Mouse (Mus musculus) hindbrain, embryonic 11.5 days (tissue): ENCODE results near the gene Olfr45. TPM values are rescaled to one million over a fixed set of nuclear protein-coding genes. Genes with fewer than 3 reads are reported as not detected.

Experiments
- ATAC-seq: fragments of 200-750 bp; cut with Nextera tagmentation; 2 replicates; pipeline ENCODE4 v1.8.0; 2017; ENCODE audit warnings: mild to moderate bottlenecking, moderate TSS enrichment, moderate library complexity; ENCODE audit not compliant: low FRiP score
- DNase-seq: peaks from one replicate; pipeline ENCODE4 v3.0.0-alpha.2; 2015; ENCODE audit warnings: low spot score
- H3K27ac ChIP-seq: fragments of 300-500 bp; sonication (generic); 2 replicates; pipeline ENCODE4 v1.5.1; 2014; ENCODE audit warnings: mild to moderate bottlenecking, low read depth, low read length
- H3K27me3 ChIP-seq: fragments of 300-500 bp; sonication (generic); 2 replicates; pipeline ENCODE4 v1.6.1; 2014; ENCODE audit warnings: mild to moderate bottlenecking, low read length, moderate library complexity, mixed read lengths; ENCODE audit not compliant: control insufficient read depth, insufficient read depth
- H3K36me3 ChIP-seq: fragments of 300-500 bp; sonication (generic); 2 replicates; pipeline ENCODE4 v1.6.1; 2014; ENCODE audit warnings: mild to moderate bottlenecking, low read length, moderate library complexity, mixed read lengths; ENCODE audit not compliant: control insufficient read depth, insufficient read depth
- H3K4me1 ChIP-seq: fragments of 300-500 bp; sonication (generic); replicated peaks from 2 replicates; pipeline ENCODE4 v1.6.1; 2014; ENCODE audit warnings: low read length, mixed read lengths; ENCODE audit not compliant: control insufficient read depth, insufficient read depth
- H3K4me2 ChIP-seq: fragments of 300-500 bp; sonication (generic); replicated peaks from 2 replicates; pipeline ENCODE4 v1.6.1; 2014; ENCODE audit warnings: mild to moderate bottlenecking, low read depth, low read length
- H3K4me3 ChIP-seq: fragments of 300-500 bp; sonication (generic); 2 replicates; pipeline ENCODE4 v1.5.1; 2014; ENCODE audit warnings: low read depth, low read length
- H3K9ac ChIP-seq: fragments of 300-500 bp; sonication (generic); 2 replicates; pipeline ENCODE4 v1.6.1; 2014; ENCODE audit warnings: low read depth, low read length
- H3K9me3 ChIP-seq: fragments of 300-500 bp; sonication (generic); 2 replicates; pipeline ENCODE4 v1.6.1; 2016; ENCODE audit warnings: low read length; ENCODE audit not compliant: control insufficient read depth
- WGBS: fragments of 180-500 bp; shearing (Covaris S2); extraction: QIAGEN DNeasy Blood & Tissue Kit; methylation state at CpG from one replicate; pipeline ENCODE4 v1.1.7; 2014; 5-methylcytosine and 5-hydroxymethylcytosine counted together
- polyA plus RNA-seq: library from polyadenylated mRNA; unstranded; fragments of >200 nt; fragmentation: Nextera tagmentation; extraction: Ambion mirVana; gene quantifications from 2 replicates; pipeline ENCODE4 v1.2.1, GENCODE M21; 2014

Gene Olfr45
- polyA plus RNA-seq, 1 experiment from 2014 or later = not detected

DNA sequence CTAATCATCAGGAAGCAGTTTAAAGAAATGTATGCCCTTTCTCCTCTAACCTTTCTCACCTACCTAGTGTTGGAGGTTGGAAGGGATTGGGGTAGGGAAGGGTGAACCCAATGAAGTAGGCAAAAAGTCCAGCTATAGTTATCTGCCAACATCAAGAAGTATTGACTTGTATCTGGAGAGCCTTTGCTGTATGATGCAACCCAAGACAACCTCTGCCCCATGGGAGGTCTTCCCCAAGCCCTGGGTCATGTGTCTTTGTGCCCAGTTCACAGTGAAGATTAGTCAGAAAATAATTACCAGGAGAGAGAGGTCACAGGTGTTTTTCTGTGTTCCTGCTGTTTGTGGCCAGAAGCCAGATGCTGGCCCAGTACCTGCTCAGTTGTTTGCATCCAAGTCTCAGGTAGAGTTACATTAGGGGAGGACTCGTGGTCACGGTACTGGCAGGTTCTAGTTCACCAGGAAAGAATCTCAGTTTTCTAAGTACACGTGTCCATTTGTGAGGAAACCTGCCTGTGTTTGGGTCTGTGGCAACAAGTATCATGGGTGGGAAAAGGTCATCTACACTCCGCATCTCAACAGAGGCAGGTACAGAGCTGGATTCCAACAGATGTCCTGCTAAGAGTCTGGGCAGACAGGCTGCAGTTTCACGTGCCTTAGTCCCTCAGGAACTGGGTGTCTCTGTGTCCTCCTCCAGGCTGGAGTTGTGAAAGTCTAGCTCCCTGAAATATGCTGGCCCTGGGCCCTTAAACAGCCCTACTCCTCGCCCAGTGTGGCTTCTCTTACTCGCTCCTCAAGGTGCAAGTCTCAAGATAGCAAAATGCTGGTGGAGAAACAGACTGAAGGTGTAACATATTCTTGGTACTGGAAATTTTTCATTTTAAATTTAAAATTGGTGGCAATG lies 35.7 kb downstream of the Olfr45 start:
- 83% methylated on average over 7 of the region's 7 CpGs for WGBS
- Histone ChIP-seq H3K36me3 (no peaks in the 10 kb centered on the region), H3K4me1 (no peaks in the 10 kb centered on the region), H3K9ac (no peak overlapping the region), H3K9me3 (no peaks in the 10 kb centered on the region), H3K4me3 (no peak overlapping the region), H3K27ac (no peak overlapping the region), H3K27me3 (no peaks in the 10 kb centered on the region), H3K4me2 (no peak overlapping the region)
- DNase-seq (no peak), ATAC-seq (no peak)

DNA sequence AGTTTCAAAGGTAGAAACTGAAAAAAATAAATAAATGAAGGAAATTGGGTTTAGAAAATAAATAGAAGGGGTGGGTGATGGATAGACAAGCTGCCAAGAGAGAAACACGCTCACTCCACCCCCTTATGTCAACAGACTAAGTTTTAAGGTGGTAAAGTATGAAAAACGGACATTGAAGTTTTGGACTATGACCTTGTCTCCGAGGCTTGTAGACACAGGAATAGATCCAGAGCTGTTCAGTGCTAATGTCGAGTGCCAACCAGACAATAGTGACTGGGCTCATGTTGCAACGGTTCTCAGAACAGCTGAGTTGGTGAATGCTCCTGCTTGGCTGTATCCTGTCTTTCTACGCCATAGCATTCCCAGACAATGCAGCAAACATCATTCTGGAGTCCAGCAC lies 39.3 kb downstream of the Olfr45 start:
- no peak overlapping the region for H3K4me2 ChIP-seq
- no peaks in the 10 kb centered on the region for H3K27me3 ChIP-seq
- H3K4me3 ChIP-seq = no peak overlapping the region
- ATAC-seq (no peak), DNase-seq (no peak)
- H3K9ac ChIP-seq = no peak overlapping the region
- H3K4me1 ChIP-seq = no peaks in the 10 kb centered on the region
- H3K9me3 ChIP-seq = no peaks in the 10 kb centered on the region
- no peak overlapping the region for H3K27ac ChIP-seq
- no peaks in the 10 kb centered on the region for H3K36me3 ChIP-seq
- WGBS = 90% methylated on average over 6 of the region's 6 CpGs

DNA sequence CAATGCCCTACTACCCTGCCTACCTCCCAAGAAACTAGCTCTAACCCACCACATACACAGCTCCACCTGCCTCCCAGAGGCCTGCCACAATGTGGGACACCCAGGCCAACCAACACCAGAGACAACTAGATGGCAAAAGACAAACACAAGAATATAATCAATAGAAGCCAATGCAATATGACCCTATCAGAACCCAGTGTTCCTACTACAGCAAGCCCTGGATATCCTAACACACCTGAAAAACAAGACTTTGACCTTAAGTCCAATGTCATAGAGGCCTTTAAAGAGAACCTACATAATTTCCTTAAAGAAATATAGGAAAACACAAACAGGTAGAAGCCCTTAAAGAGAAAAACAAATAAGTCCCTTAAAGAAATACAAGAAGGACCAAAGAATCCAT lies 43.8 kb downstream of the Olfr45 start:
- no peak overlapping the region for H3K27ac ChIP-seq
- ATAC-seq = no peak
- no peak overlapping the region for H3K4me3 ChIP-seq
- no peak for DNase-seq
- H3K4me1 ChIP-seq = no peaks in the 10 kb centered on the region
- no peaks in the 10 kb centered on the region for H3K36me3 ChIP-seq
- no peaks in the 10 kb centered on the region for H3K9me3 ChIP-seq
- no peak overlapping the region for H3K9ac ChIP-seq
- no peaks in the 10 kb centered on the region for H3K27me3 ChIP-seq
- H3K4me2 ChIP-seq = no peak overlapping the region

DNA sequence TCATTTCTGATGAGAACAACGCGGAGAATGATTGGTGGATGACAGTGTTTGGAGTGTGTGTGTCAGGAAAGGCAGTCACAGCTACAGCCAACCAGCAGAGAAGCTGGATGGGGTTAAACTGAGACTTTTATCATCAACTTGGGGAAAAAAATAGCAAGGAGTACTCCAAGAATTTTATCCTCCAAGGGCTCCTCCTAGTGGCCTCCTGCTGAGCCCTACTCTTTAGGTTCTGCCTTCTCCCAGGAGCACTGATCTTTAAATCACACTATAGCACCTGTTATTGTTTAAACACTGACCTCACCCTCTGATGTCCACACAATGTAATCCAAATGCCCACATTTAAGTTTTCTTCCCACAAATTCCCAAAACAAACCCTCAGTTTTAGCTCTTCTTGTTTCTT lies 51.4 kb downstream of the Olfr45 start:
- no peak for ATAC-seq
- 68% methylated on average over 2 of the region's 2 CpGs for WGBS

More for the DNA sequence above, 51.4 kb downstream of the Olfr45 start:
- Histone ChIP-seq H3K9me3 (no peaks in the 10 kb centered on the region), H3K27ac (no peak overlapping the region), H3K9ac (no peak overlapping the region), H3K4me2 (no peak overlapping the region), H3K4me1 (no peaks in the 10 kb centered on the region), H3K36me3 (no peaks in the 10 kb centered on the region), H3K27me3 (no peaks in the 10 kb centered on the region), H3K4me3 (no peak overlapping the region)
- no peak for DNase-seq

Other genes starting within 250 kb of the Olfr45 start
- gene Olfr533, start 218.6 kb upstream of the Olfr45 start, polyA plus RNA-seq = not detected in 2 replicates
- gene Olfr535, start 197.7 kb upstream of the Olfr45 start, polyA plus RNA-seq = not detected in 2 replicates
- gene Olfr536, start 174.6 kb upstream of the Olfr45 start, polyA plus RNA-seq = not detected in 2 replicates
- gene Olfr538, start 114.1 kb upstream of the Olfr45 start, polyA plus RNA-seq = not detected in 2 replicates
- not detected in 2 replicates for gene Olfr46, start 80.7 kb upstream of the Olfr45 start, polyA plus RNA-seq
- not detected in 2 replicates for gene Olfr61, start 53.0 kb upstream of the Olfr45 start, polyA plus RNA-seq
- gene Olfr53, start 35.5 kb upstream of the Olfr45 start, polyA plus RNA-seq = not detected in 2 replicates
- not detected in 2 replicates for gene Olfr539, start 22.0 kb upstream of the Olfr45 start, polyA plus RNA-seq
- gene Olfr541, start 15.3 kb downstream of the Olfr45 start, polyA plus RNA-seq = not detected in 2 replicates
- not detected in 2 replicates for gene Cyp2e1, start 81.8 kb downstream of the Olfr45 start, polyA plus RNA-seq
- 0.45 TPM in 1 of 2 replicates, not detected in the other for gene Syce1, start 105.9 kb downstream of the Olfr45 start, polyA plus RNA-seq
- 6.4 and 8.1 TPM in 2 replicates for gene Zfp941, start 140.2 kb downstream of the Olfr45 start, polyA plus RNA-seq
- 0.25 TPM in 1 of 2 replicates, not detected in the other for gene Urah, start 153.1 kb downstream of the Olfr45 start, polyA plus RNA-seq
- not detected in 2 replicates for gene Scgb1c1, start 163.6 kb downstream of the Olfr45 start, polyA plus RNA-seq
- not detected in 2 replicates for gene Odf3, start 165.9 kb downstream of the Olfr45 start, polyA plus RNA-seq
- gene Gm45785, start 174.4 kb downstream of the Olfr45 start, polyA plus RNA-seq = not detected in 2 replicates
- gene Ric8a, start 175.0 kb downstream of the Olfr45 start, polyA plus RNA-seq = 74.6 and 74.8 TPM in 2 replicates
- gene Bet1l, start 175.6 kb downstream of the Olfr45 start, polyA plus RNA-seq = 24.2 and 28.9 TPM in 2 replicates
- 182 and 243 TPM in 2 replicates for gene Psmd13, start 200.0 kb downstream of the Olfr45 start, polyA plus RNA-seq
- gene Sirt3, start 200.4 kb downstream of the Olfr45 start, polyA plus RNA-seq = 21.6 and 23.3 TPM in 2 replicates
- 0.86 TPM in 1 of 2 replicates, not detected in the other for gene Cox8b, start 218.5 kb downstream of the Olfr45 start, polyA plus RNA-seq
- gene Nlrp6, start 239.0 kb downstream of the Olfr45 start, polyA plus RNA-seq = 0.06 and 0.17 TPM in 2 replicates